Mouse (Mus musculus) heart, adult 11 months (tissue): ENCODE measurements at regions not wholly inside any gene's neighbourhood (a gene's known extent, or its start where the extent isn't known, plus 50 kb on each side); places are given as distances from the start of the nearest gene placed in this dataset.
A peak's percentile ranks its signal among the peaks of the same experiment; 100 is the strongest.

ENCODE experiments used
- DNase-seq: peaks from one replicate; pipeline ENCODE4 v3.0.0; 2022

GRCm38 (mm10) chr16:12700088-12700487, 409.4 kb upstream of the Ercc4 start:
- peak; percentile 62 for DNase-seq

GRCm38 (mm10) chr16:12703818-12704590, 405.5 kb upstream of the Ercc4 start:
- peak; percentile 68 for DNase-seq

- DNase-seq, result peak; percentile 53
Observed at GRCm38 (mm10) chr16:12706907-12707306, 402.6 kb upstream of the Ercc4 start.

- DNase-seq, result peak; percentile 22
Observed at GRCm38 (mm10) chr16:12721368-12721767, 388.1 kb upstream of the Ercc4 start.

- peak; percentile 62 for DNase-seq
Observed at GRCm38 (mm10) chr16:12726043-12726442, 383.4 kb upstream of the Ercc4 start.

- DNase-seq, result peak; percentile 60
Observed at GRCm38 (mm10) chr16:12730167-12730730, 379.2 kb upstream of the Ercc4 start.

GRCm38 (mm10) chr16:12731588-12731987, 377.9 kb upstream of the Ercc4 start:
- DNase-seq, result peak; percentile 19

- DNase-seq, result no peak
Observed at GRCm38 (mm10) chr16:12742472-12742871, 367.0 kb upstream of the Ercc4 start.

- peak; percentile 61 for DNase-seq
Observed at GRCm38 (mm10) chr16:12753181-12753580, 356.3 kb upstream of the Ercc4 start.

GRCm38 (mm10) chr16:12754361-12754760, 355.1 kb upstream of the Ercc4 start:
- no peak for DNase-seq

- DNase-seq, result no peak
Observed at GRCm38 (mm10) chr16:12758594-12758993, 350.9 kb upstream of the Ercc4 start.

- DNase-seq, result no peak
Observed at GRCm38 (mm10) chr16:12764166-12764565, 345.3 kb upstream of the Ercc4 start.

- DNase-seq, result peak; percentile 30
Observed at GRCm38 (mm10) chr16:12764608-12765007, 344.9 kb upstream of the Ercc4 start.

GRCm38 (mm10) chr16:12766846-12767245, 342.6 kb upstream of the Ercc4 start:
- DNase-seq, result no peak

GRCm38 (mm10) chr16:12768161-12768895, 341.2 kb upstream of the Ercc4 start:
- no peak for DNase-seq

- DNase-seq, result no peak
Observed at GRCm38 (mm10) chr16:12770482-12770881, 339.0 kb upstream of the Ercc4 start.

- DNase-seq, result no peak
Observed at GRCm38 (mm10) chr16:12772535-12772934, 336.9 kb upstream of the Ercc4 start.

- no peak for DNase-seq
Observed at GRCm38 (mm10) chr16:12775876-12776275, 333.6 kb upstream of the Ercc4 start.

GRCm38 (mm10) chr16:12779079-12779478, 330.4 kb upstream of the Ercc4 start:
- DNase-seq, result no peak

- no peak for DNase-seq
Observed at GRCm38 (mm10) chr16:12780635-12781034, 328.8 kb upstream of the Ercc4 start.

GRCm38 (mm10) chr16:12785828-12786227, 323.7 kb upstream of the Ercc4 start:
- DNase-seq, result no peak

GRCm38 (mm10) chr16:12798523-12798922, 311.0 kb upstream of the Ercc4 start:
- no peak for DNase-seq

- no peak for DNase-seq
Observed at GRCm38 (mm10) chr16:12800181-12800580, 309.3 kb upstream of the Ercc4 start.

- DNase-seq, result no peak
Observed at GRCm38 (mm10) chr16:12802651-12803050, 306.8 kb upstream of the Ercc4 start.
